Mouse (Mus musculus) left cerebral cortex, adult 2 months (tissue): Measurements from ENCODE around the gene Gadl1. TPM values are rescaled to one million over a fixed set of nuclear protein-coding genes. Genes with fewer than 3 reads are reported as not detected.
A peak's percentile ranks its signal among the peaks of the same experiment; 100 is the strongest.

Source experiments
- DNase-seq, 2 experiments: peaks; one replicate each; pipeline ENCODE4 v3.0.0; 2021 to 2022; ENCODE audit warnings: low spot score in 2 of 2, mixed read lengths in 1 of 2; ENCODE audit errors: extremely low spot score in 1 of 2
- H3K27ac ChIP-seq: fragments of 200-600 bp; 2 replicates; pipeline ENCODE4 v1.8.1; 2022
- H3K4me3 ChIP-seq: fragments of 200-600 bp; 2 replicates; pipeline ENCODE4 v1.8.1; 2022
- CTCF ChIP-seq: fragments of 200-600 bp; IDR thresholded peaks from 2 replicates; pipeline ENCODE4 v1.8.1; 2022; ENCODE audit warnings: antibody characterized with exemption, mild to moderate bottlenecking, moderate library complexity
- intact Hi-C: fragments of 180-260 bp; cut with DNase I; formaldehyde crosslinking; loops from one replicate; pipeline ENCODE4 v1.15.1; 2025
- total RNA-seq, 2 experiments: library from RNA; stranded (reverse); gene quantifications; 2 replicates each; pipeline ENCODE4 v1.2.3; 2021

The Gadl1 gene
- total RNA-seq, 2 experiments from 2014 or later: 0.57 to 0.61 TPM

GRCm38 (mm10) chr9:116077419-116077818 is 168.2 kb downstream of the Gadl1 start:
- no peak overlapping the region for H3K27ac ChIP-seq
- DNase-seq: no peak
- no peak for TF ChIP-seq CTCF
- intact Hi-C loops: no loop called here
- H3K4me3 ChIP-seq: no peak overlapping the region

GRCm38 (mm10) chr9:116081781-116082180 is 172.5 kb downstream of the Gadl1 start:
- intact Hi-C loops: no loop called here
- no peak for DNase-seq
- H3K27ac ChIP-seq: no peak overlapping the region
- TF ChIP-seq CTCF: no peak
- H3K4me3 ChIP-seq: no peak overlapping the region

GRCm38 (mm10) chr9:116083300-116083699 is 174.0 kb downstream of the Gadl1 start:
- DNase-seq: no peak
- Histone ChIP-seq H3K27ac (no peak overlapping the region), H3K4me3 (no peak overlapping the region)
- intact Hi-C loops: no loop called here
- no peak for TF ChIP-seq CTCF

GRCm38 (mm10) chr9:116083726-116084323 is 174.6 kb downstream of the Gadl1 start:
- no peak overlapping the region for H3K4me3 ChIP-seq
- DNase-seq: no peak
- TF ChIP-seq CTCF: no peak
- intact Hi-C loops: no loop called here
- no peak overlapping the region for H3K27ac ChIP-seq

- no peak for TF ChIP-seq CTCF
- no peak for DNase-seq
- Histone ChIP-seq H3K27ac (no peak overlapping the region), H3K4me3 (no peak overlapping the region)
- intact Hi-C loops: no loop called here
Measured at GRCm38 (mm10) chr9:116084324-116084931, 175.2 kb downstream of the Gadl1 start.

GRCm38 (mm10) chr9:116085999-116086398 is 176.7 kb downstream of the Gadl1 start:
- TF ChIP-seq CTCF: no peak
- intact Hi-C loops: loop anchor here (5.0 kb wide), 2 partner anchors 86 to 301 kb away; no protein-coding TSS in a partner anchor

GRCm38 (mm10) chr9:116087263-116087662 is 178.0 kb downstream of the Gadl1 start:
- no peak for TF ChIP-seq CTCF
- intact Hi-C loops: loop anchor here (5.0 kb wide), 2 partner anchors 85 to 300 kb away; no protein-coding TSS in a partner anchor
- DNase-seq: no peak
- no peak overlapping the region for H3K4me3 ChIP-seq
- no peak overlapping the region for H3K27ac ChIP-seq

More at GRCm38 (mm10) chr9:116085999-116086398, 176.7 kb downstream of the Gadl1 start:
- DNase-seq: no peak
- Histone ChIP-seq H3K4me3 (no peak overlapping the region), H3K27ac (no peak overlapping the region)

GRCm38 (mm10) chr9:116087880-116088279 is 178.6 kb downstream of the Gadl1 start:
- Histone ChIP-seq H3K27ac (no peak overlapping the region), H3K4me3 (no peak overlapping the region)
- intact Hi-C loops: loop anchor here (5.0 kb wide), 2 partner anchors 84 to 299 kb away; no protein-coding TSS in a partner anchor
- DNase-seq: peak; percentile 60 to 71
- TF ChIP-seq CTCF: peak; percentile 90

GRCm38 (mm10) chr9:116088912-116089311 is 179.7 kb downstream of the Gadl1 start:
- intact Hi-C loops: loop anchor here (5.0 kb wide), 2 partner anchors 83 to 298 kb away; no protein-coding TSS in a partner anchor

GRCm38 (mm10) chr9:116090296-116090695 is 181.0 kb downstream of the Gadl1 start:
- H3K4me3 ChIP-seq: no peak overlapping the region
- H3K27ac ChIP-seq: no peak overlapping the region
- no peak for DNase-seq
- no peak for TF ChIP-seq CTCF
- intact Hi-C loops: no loop called here

More at GRCm38 (mm10) chr9:116088912-116089311, 179.7 kb downstream of the Gadl1 start:
- no peak for DNase-seq
- H3K4me3 ChIP-seq: no peak overlapping the region
- peak; percentile 37 for TF ChIP-seq CTCF
- no peak overlapping the region for H3K27ac ChIP-seq

GRCm38 (mm10) chr9:116091101-116091841 is 182.0 kb downstream of the Gadl1 start:
- Histone ChIP-seq H3K4me3 (no peak overlapping the region), H3K27ac (no peak overlapping the region)
- no peak for TF ChIP-seq CTCF
- DNase-seq: no peak
- intact Hi-C loops: no loop called here

GRCm38 (mm10) chr9:116091921-116092320 is 182.7 kb downstream of the Gadl1 start:
- no peak for DNase-seq
- no peak overlapping the region for H3K4me3 ChIP-seq
- TF ChIP-seq CTCF: no peak
- intact Hi-C loops: no loop called here
- no peak overlapping the region for H3K27ac ChIP-seq
